Mouse (Mus musculus): ENCODE measurements around the gene Fars2. TPM values are rescaled to one million over a fixed set of nuclear protein-coding genes. Genes with fewer than 3 reads are reported as not detected.

The Fars2 gene
- polyA plus RNA-seq, 1 experiment from 2014 or later = 35.8 TPM

DNA sequence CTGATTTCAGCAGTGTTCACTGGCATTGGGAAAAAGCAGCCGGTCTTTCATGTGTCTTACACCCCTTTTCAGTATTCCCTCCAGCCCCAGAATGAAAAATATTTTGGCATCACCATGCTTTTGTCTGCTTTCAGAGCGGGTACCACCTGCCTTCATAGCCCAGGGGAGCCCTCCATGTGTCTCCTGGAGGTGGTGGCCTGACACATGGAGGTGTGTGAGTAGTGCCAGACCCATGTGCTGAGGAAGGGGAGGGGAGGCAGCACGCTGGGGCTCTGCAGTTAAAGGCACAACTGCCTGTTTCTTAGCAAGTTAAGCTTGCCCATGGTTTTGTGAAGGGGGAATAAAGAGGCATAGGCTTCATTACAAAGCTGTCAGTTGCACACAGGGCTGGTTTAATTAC lies 176.3 kb downstream of the Fars2 start:
- H3K27me3 ChIP-seq (ENCODE audit: insufficient read depth, poor library complexity, severe bottlenecking) = no peaks in the 10 kb centered on the region
- peaks cover 42% of the 10 kb centered on the region for H3K4me1 ChIP-seq
- no peaks in the 10 kb centered on the region for H3K36me3 ChIP-seq
- no peaks in the 10 kb centered on the region for H3K9me3 ChIP-seq
- no peak for DNase-seq (ENCODE audit: low spot score)
- no peak overlapping the region for H3K4me3 ChIP-seq
- H3K27ac ChIP-seq = no peak overlapping the region
- WGBS = 59% methylated on average over 3 of the region's 3 CpGs

GRCm38 (mm10) chr13:36294503-36294902 lies 177.3 kb downstream of the Fars2 start:
- WGBS = 86% methylated on average over 5 of the region's 5 CpGs
- no peak overlapping the region for H3K4me3 ChIP-seq
- no peaks in the 10 kb centered on the region for H3K27me3 ChIP-seq (ENCODE audit: insufficient read depth, poor library complexity, severe bottlenecking)
- H3K27ac ChIP-seq = no peak overlapping the region
- no peaks in the 10 kb centered on the region for H3K36me3 ChIP-seq
- H3K4me1 ChIP-seq = peaks cover 48% of the 10 kb centered on the region
- no peaks in the 10 kb centered on the region for H3K9me3 ChIP-seq
- no peak for DNase-seq (ENCODE audit: low spot score)

- 51% methylated on average over 6 of the region's 6 CpGs for WGBS
- no peak for DNase-seq (ENCODE audit: low spot score)
- H3K4me1 ChIP-seq = peaks cover 48% of the 10 kb centered on the region
- peak overlapping the region; percentile 56; the same call in 1 of the 2 replicates for H3K27ac ChIP-seq
- H3K36me3 ChIP-seq = no peaks in the 10 kb centered on the region
- H3K9me3 ChIP-seq = no peaks in the 10 kb centered on the region
- H3K4me3 ChIP-seq = no peak overlapping the region
- no peaks in the 10 kb centered on the region for H3K27me3 ChIP-seq (ENCODE audit: insufficient read depth, poor library complexity, severe bottlenecking)
These were observed 178.6 kb downstream of the Fars2 start for GRCm38 (mm10) chr13:36295848-36296247.

- no peaks in the 10 kb centered on the region for H3K36me3 ChIP-seq
- H3K27me3 ChIP-seq (ENCODE audit: insufficient read depth, poor library complexity, severe bottlenecking) = no peaks in the 10 kb centered on the region
- WGBS = 45% methylated on average over 4 of the region's 4 CpGs
- no peak overlapping the region for H3K4me3 ChIP-seq
- peaks cover 48% of the 10 kb centered on the region for H3K4me1 ChIP-seq
- no peaks in the 10 kb centered on the region for H3K9me3 ChIP-seq
- no peak for DNase-seq (ENCODE audit: low spot score)
- H3K27ac ChIP-seq = no peak overlapping the region
These were observed 179.4 kb downstream of the Fars2 start for GRCm38 (mm10) chr13:36296574-36296973.

DNA sequence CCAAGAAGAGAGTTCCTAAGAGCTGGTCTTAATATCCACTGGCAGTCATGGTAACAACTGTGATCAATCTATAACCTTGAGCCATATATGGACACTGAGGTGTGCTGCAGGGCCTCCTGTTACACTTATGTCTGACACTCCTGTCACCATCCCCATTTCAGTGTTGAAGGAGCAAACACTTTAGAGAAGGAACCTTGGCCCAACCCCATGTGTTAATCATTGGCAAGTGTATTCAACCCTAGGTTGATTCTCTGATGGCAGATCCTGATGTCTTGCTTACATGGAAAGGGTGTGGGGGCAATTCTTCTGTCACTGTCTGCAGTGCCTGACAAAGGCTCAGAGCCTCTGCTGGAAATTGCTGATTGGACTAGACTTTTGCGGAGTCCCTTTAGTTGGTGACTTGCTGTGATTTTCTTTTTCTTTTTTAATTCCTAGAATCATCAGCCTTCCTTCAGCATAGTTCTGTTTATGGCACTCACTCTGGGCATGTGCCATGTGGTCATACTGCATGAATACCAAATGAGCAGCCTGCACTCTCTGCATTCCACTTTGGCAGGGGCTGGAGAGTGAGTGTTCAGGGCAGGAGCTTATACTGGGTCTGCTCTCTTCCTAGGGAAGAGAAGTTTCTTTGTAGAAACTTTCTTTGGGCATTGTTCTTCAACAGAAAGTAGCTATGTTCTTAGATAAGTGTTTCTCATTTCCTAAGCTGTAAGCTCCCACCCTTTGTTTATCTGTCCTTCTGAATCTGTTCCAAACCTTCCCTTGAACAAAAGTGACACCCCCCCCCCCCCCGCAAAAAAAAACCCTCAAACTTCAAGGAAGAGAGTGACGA lies 181.0 kb downstream of the Fars2 start:
- no peak for DNase-seq (ENCODE audit: low spot score)
- no peaks in the 10 kb centered on the region for H3K36me3 ChIP-seq
- peaks cover 48% of the 10 kb centered on the region for H3K4me1 ChIP-seq
- H3K27me3 ChIP-seq (ENCODE audit: insufficient read depth, poor library complexity, severe bottlenecking) = no peaks in the 10 kb centered on the region
- WGBS = 42% methylated on average over 3 of the region's 3 CpGs
- no peak overlapping the region for H3K4me3 ChIP-seq
- H3K27ac ChIP-seq = peak overlapping the region; percentile 53
- H3K9me3 ChIP-seq = no peaks in the 10 kb centered on the region

GRCm38 (mm10) chr13:36298782-36299031 lies 181.5 kb downstream of the Fars2 start:
- H3K27ac ChIP-seq = peak overlapping the region; percentile 53; the same call in 1 of the 2 replicates
- no peak for DNase-seq (ENCODE audit: low spot score)
- H3K4me1 ChIP-seq = peaks cover 44% of the 10 kb centered on the region
- no peak overlapping the region for H3K4me3 ChIP-seq
- H3K36me3 ChIP-seq = no peaks in the 10 kb centered on the region
- H3K9me3 ChIP-seq = no peaks in the 10 kb centered on the region
- H3K27me3 ChIP-seq (ENCODE audit: insufficient read depth, poor library complexity, severe bottlenecking) = no peaks in the 10 kb centered on the region

DNA sequence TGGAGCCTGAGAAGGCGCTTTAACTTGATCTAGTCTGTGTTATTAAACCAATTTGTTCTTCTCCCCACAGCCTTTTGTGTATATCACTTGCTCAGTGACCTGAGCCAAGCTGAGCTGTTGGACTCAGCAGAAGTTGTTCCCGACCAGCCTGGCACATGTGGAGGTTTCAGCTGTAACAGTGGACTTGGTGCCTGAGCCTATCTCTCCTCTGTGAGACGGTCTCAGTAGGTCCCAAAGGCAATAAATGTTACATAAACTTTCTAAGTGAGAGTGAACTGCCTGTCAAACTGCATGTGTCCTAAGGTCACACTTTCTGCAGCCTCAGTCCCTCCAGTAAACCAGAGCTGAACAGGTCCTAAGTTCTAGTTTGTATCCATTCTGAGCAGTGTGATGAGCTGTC lies 185.6 kb downstream of the Fars2 start:
- H3K27me3 ChIP-seq (ENCODE audit: insufficient read depth, poor library complexity, severe bottlenecking) = no peaks in the 10 kb centered on the region
- no peaks in the 10 kb centered on the region for H3K9me3 ChIP-seq
- no peak overlapping the region for H3K4me3 ChIP-seq
- no peak for DNase-seq (ENCODE audit: low spot score)
- H3K27ac ChIP-seq = no peak overlapping the region
- peaks cover 13% of the 10 kb centered on the region for H3K4me1 ChIP-seq
- H3K36me3 ChIP-seq = no peaks in the 10 kb centered on the region
- WGBS = 78% methylated on average over 3 of the region's 3 CpGs

DNA sequence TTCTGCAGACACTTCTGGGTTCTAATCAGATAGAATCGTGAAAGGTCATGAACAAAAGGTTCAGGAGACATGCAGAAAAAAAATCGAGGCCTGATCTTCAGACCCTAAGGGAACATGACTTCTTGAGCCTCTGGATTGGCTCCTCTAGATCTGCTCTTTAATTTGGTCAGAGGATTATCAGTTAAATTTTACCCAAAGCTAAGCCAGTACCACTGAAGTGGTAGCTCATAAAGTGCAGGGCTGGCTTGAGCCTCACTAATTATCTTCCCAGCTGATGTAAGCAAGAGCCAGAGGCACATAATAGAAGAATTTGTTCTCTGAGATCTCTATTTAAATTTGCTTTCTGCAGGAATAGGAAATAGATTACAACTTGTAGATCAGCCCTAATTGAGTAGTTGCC lies 188.1 kb downstream of the Fars2 start:
- Histone ChIP-seq H3K27me3 (ENCODE audit: insufficient read depth, poor library complexity, severe bottlenecking) (no peaks in the 10 kb centered on the region), H3K27ac (no peak overlapping the region), H3K4me1 (no peaks in the 10 kb centered on the region), H3K36me3 (no peaks in the 10 kb centered on the region), H3K9me3 (no peaks in the 10 kb centered on the region), H3K4me3 (no peak overlapping the region)
- DNase-seq (ENCODE audit: low spot score) = no peak
- WGBS = 81% methylated on average over 2 of the region's 2 CpGs

DNA sequence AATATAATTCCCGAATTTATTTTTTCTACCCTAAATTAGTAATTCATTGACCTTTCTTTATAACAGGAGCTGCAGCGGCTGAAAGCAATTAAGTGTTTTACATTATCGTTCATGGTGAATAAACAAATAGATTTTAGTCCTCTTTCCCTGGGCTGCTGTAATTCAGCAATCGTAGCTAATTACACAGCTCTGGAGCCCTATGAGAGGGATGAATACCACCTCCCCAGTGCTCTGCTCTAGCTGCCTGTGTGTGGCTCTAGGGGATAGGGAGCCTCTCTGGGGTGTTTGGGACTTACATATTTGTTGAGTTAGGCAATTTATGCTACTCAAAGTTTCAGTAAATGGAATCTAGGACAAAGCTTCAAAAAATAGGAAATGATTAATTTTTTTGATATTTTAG lies 190.2 kb downstream of the Fars2 start:
- H3K27me3 ChIP-seq (ENCODE audit: insufficient read depth, poor library complexity, severe bottlenecking) = no peaks in the 10 kb centered on the region
- H3K27ac ChIP-seq = no peak overlapping the region
- DNase-seq (ENCODE audit: low spot score) = no peak
- no peak overlapping the region for H3K4me3 ChIP-seq
- no peaks in the 10 kb centered on the region for H3K4me1 ChIP-seq
- H3K36me3 ChIP-seq = no peaks in the 10 kb centered on the region
- 84% methylated on average over 4 of the region's 4 CpGs for WGBS
- H3K9me3 ChIP-seq = no peaks in the 10 kb centered on the region

DNA sequence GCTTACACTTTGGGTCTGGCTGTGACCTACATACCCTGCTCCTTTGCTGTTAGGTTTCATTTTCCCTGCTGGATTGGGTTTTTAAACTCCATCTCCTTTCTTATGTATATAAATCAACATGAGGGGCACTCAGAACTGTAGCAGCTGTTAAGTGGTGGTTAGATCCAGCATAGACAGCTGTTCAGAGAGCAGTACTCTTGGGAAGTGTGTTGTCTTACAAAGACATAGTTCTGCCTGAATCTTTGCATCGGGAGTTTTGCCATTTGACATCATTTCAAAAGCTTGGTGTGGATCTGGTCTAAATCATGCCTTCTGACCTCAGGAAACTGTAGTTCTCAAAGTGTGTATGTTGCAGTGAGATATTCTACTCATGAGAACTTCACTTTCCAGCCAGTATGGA lies 191.9 kb downstream of the Fars2 start:
- no peaks in the 10 kb centered on the region for H3K27me3 ChIP-seq (ENCODE audit: insufficient read depth, poor library complexity, severe bottlenecking)
- 79% methylated on average over 1 of the region's 1 CpGs for WGBS
- no peaks in the 10 kb centered on the region for H3K9me3 ChIP-seq
- no peaks in the 10 kb centered on the region for H3K36me3 ChIP-seq
- H3K4me3 ChIP-seq = no peak overlapping the region
- H3K27ac ChIP-seq = no peak overlapping the region
- no peak for DNase-seq (ENCODE audit: low spot score)
- H3K4me1 ChIP-seq = no peaks in the 10 kb centered on the region

GRCm38 (mm10) chr13:36314218-36314617 lies 197.0 kb downstream of the Fars2 start:
- no peaks in the 10 kb centered on the region for H3K27me3 ChIP-seq (ENCODE audit: insufficient read depth, poor library complexity, severe bottlenecking)
- H3K4me1 ChIP-seq = peaks cover 7% of the 10 kb centered on the region
- no peaks in the 10 kb centered on the region for H3K9me3 ChIP-seq
- no peak overlapping the region for H3K4me3 ChIP-seq
- WGBS = 85% methylated on average over 8 of the region's 8 CpGs
- no peak overlapping the region for H3K27ac ChIP-seq
- H3K36me3 ChIP-seq = no peaks in the 10 kb centered on the region
- no peak for DNase-seq (ENCODE audit: low spot score)

GRCm38 (mm10) chr13:36314860-36315800 lies 197.9 kb downstream of the Fars2 start:
- 84% methylated on average over 10 of the region's 10 CpGs for WGBS
- H3K4me3 ChIP-seq = no peak overlapping the region

GRCm38 (mm10) chr13:36317824-36318223 lies 200.6 kb downstream of the Fars2 start:
- Histone ChIP-seq H3K27me3 (ENCODE audit: insufficient read depth, poor library complexity, severe bottlenecking) (no peaks in the 10 kb centered on the region), H3K27ac (no peak overlapping the region), H3K4me3 (no peak overlapping the region), H3K9me3 (no peaks in the 10 kb centered on the region), H3K36me3 (no peaks in the 10 kb centered on the region), H3K4me1 (peaks cover 7% of the 10 kb centered on the region)
- DNase-seq (ENCODE audit: low spot score) = no peak
- 89% methylated on average over 3 of the region's 3 CpGs for WGBS

More at GRCm38 (mm10) chr13:36314860-36315800, 197.9 kb downstream of the Fars2 start:
- Histone ChIP-seq H3K4me1 (peaks cover 7% of the 10 kb centered on the region), H3K36me3 (no peaks in the 10 kb centered on the region), H3K9me3 (no peaks in the 10 kb centered on the region), H3K27ac (no peak overlapping the region), H3K27me3 (ENCODE audit: insufficient read depth, poor library complexity, severe bottlenecking) (no peaks in the 10 kb centered on the region)
- no peak for DNase-seq (ENCODE audit: low spot score)
